ENCODE assay signal across 13 mouse cellular contexts in genomic region chr6:49637654-49638053, GRCm38 (mm10).
DNase-seq lines count a peak whose midpoint lies in the region; ATAC-seq and TF ChIP-seq lines count a peak whose summit lies in the region.
"Had no signal": no experiment of that assay in that cellular context is flagged by ENCODE, and none has a peak within 500 bp of the region (broad histone marks: within the 10 kb centered on the region; RNA-seq: fewer than 3 reads in every experiment).

No protein-coding gene starts in this region.

- no peak overlapping the region for H3K27ac ChIP-seq in left cerebral cortex, adult 2 months
- H3K27ac ChIP-seq: heart, adult 2 months; midbrain, embryonic 15.5 days had no signal

- TF ChIP-seq CTCF in left cerebral cortex, adult 2 months (IDR thresholded peaks at IDR 0.05) = no peak

- intact Hi-C loops in left cerebral cortex, adult 2 months (cut with DNase I) = no loop called here

- no peak overlapping the region for H3K4me3 ChIP-seq in left cerebral cortex, adult 2 months
- H3K4me3 ChIP-seq: erythroblast, embryonic 14.5 days; heart, adult 2 months; midbrain, embryonic 15.5 days had no signal

- peak; percentile 64 to 65 for DNase-seq in layer of hippocampus, adult 18-20 months (ENCODE audit: low spot score in 2 of 2)
- no peak for DNase-seq in layer of hippocampus, postnatal 10 days (ENCODE audit: low spot score in 2 of 2)
- DNase-seq in adrenal gland, postnatal 36 days = peak; percentile 70 to 78
- DNase-seq in left cerebral cortex, adult 2 months (ENCODE audit: extremely low spot score in 1 of 2, low spot score in 2 of 2) = peak; percentile 54 to 66
- DNase-seq in telencephalon, adult 2 months (ENCODE audit: low read depth, low spot score) = peak; percentile 55
- no peak for DNase-seq in kidney, adult 8-10 months
- DNase-seq: cerebellum, adult 11-12 months; heart, adult 2 months; lung, postnatal 14 days; thymus, postnatal 36 days had no signal

- ATAC-seq in erythroid progenitor cell, adult 5-6 weeks (replicated peaks; ENCODE audit: low FRiP score, poor library complexity, severe bottlenecking) = no peak
- ATAC-seq: midbrain, embryonic 15.5 days had no signal

Comparison
In these comparisons a context has a peak if more than half of its experiments do, and no peak if none do; other contexts are left out.
1. DNase-seq: peak in layer of hippocampus, adult 18-20 months (2 of 2), adrenal gland, postnatal 36 days (2 of 2), left cerebral cortex, adult 2 months (2 of 2) and telencephalon, adult 2 months (single experiment); none in layer of hippocampus, postnatal 10 days (0 of 2) and kidney, adult 8-10 months (0 of 2).